Mouse (Mus musculus) bone marrow, adult 2 months (tissue): Measurements from ENCODE around the gene Ank2.

ENCODE experiments used
- CTCF ChIP-seq: fragments of 200-500 bp; IDR thresholded peaks from 2 replicates; pipeline ENCODE4 v1.5.1; 2011; ENCODE audit warnings: low read length, control low read depth; ENCODE audit not compliant: control insufficient read depth, insufficient read depth
- POLR2A ChIP-seq: fragments of 200-500 bp; IDR thresholded peaks from 2 replicates; pipeline ENCODE4 v1.6.1; 2011; ENCODE audit warnings: low read depth, mild to moderate bottlenecking, control low read depth, low read length, borderline replicate concordance; ENCODE audit not compliant: control insufficient read depth

- no peak for TF ChIP-seq CTCF
- TF ChIP-seq POLR2A, result no peak
Observed at GRCm38 (mm10) chr3:126946591-126946990, 552.6 kb downstream of the Ank2 start.
